Comparison of ENCODE assay signal across 11 mouse cellular contexts in genomic region chr8:121118634-121119420, GRCm38 (mm10). TPM values are rescaled to one million over a fixed set of nuclear protein-coding genes. Genes with fewer than 3 reads are reported as not detected.
A peak's percentile ranks its signal among the peaks of the same experiment; 100 is the strongest.
DNase-seq lines count a peak whose midpoint lies in the region; ATAC-seq and TF ChIP-seq lines count a peak whose summit lies in the region.
"Had no signal": no experiment of that assay in that cellular context is flagged by ENCODE, and none has a peak within 500 bp of the region (broad histone marks: within the 10 kb centered on the region; RNA-seq: fewer than 3 reads in every experiment).

No protein-coding gene starts in this region.

- H3K4me2 ChIP-seq in lung, embryonic 14.5 days = peak overlapping the region; percentile 97

- H3K27ac ChIP-seq in heart, adult 2 months = no peak overlapping the region; the same call in 1 of the 2 replicates
- no peak overlapping the region for H3K27ac ChIP-seq in lung, embryonic 14.5 days (ENCODE audit: low read depth)
- H3K27ac ChIP-seq: left cerebral cortex, adult 2 months had no signal

- no peaks in the 10 kb centered on the region for H3K36me3 ChIP-seq in heart, adult 2 months (ENCODE audit: control insufficient read depth, insufficient read depth, low read length)
- no peaks in the 10 kb centered on the region for H3K36me3 ChIP-seq in lung, embryonic 14.5 days (ENCODE audit: insufficient read depth)

- H3K27me3 ChIP-seq in heart, adult 2 months (ENCODE audit: control insufficient read depth, insufficient read depth, low read length) = peaks cover 20% of the 10 kb centered on the region
- H3K27me3 ChIP-seq in lung, embryonic 14.5 days (ENCODE audit: insufficient read depth, low read length) = peaks cover 96% of the 10 kb centered on the region

- H3K9ac ChIP-seq in heart, adult 2 months (ENCODE audit: low read depth, low read length) = peak overlapping the region; percentile 45; the same call in 1 of the 2 replicates
- H3K9ac ChIP-seq in lung, embryonic 14.5 days = peak overlapping the region; percentile 4; the same call in 1 of the 2 replicates

- no peak for TF ChIP-seq CTCF in heart, adult 2 months (IDR thresholded peaks at IDR 0.05)
- TF ChIP-seq CTCF in lung, embryonic 14.5 days (IDR thresholded peaks at IDR 0.05; ENCODE audit: low read depth) = no peak

- no peak for TF ChIP-seq POLR2A in heart, adult 2 months (IDR thresholded peaks at IDR 0.05; ENCODE audit: insufficient read depth, low read depth, low read length)

- ATAC-seq in lung, embryonic 14.5 days (ENCODE audit: insufficient read depth) = no peak

- H3K79me2 ChIP-seq in heart, adult 2 months (replicated peaks; ENCODE audit: control insufficient read depth, insufficient read depth, low read length) = no peaks in the 10 kb centered on the region

- H3K9me3 ChIP-seq in lung, embryonic 14.5 days (ENCODE audit: low read depth, low read length) = no peaks in the 10 kb centered on the region; the same call in 1 of the 2 replicates

- H3K4me1 ChIP-seq in heart, adult 2 months (ENCODE audit: control insufficient read depth, insufficient read depth, low read length) = no peaks in the 10 kb centered on the region; the same call in 1 of the 2 replicates
- H3K4me1 ChIP-seq in lung, embryonic 14.5 days (ENCODE audit: insufficient read depth) = no peaks in the 10 kb centered on the region

- no peak for TF ChIP-seq EP300 in heart, adult 2 months (IDR thresholded peaks at IDR 0.05; ENCODE audit: insufficient read depth, low read depth, low read length)

- DNase-seq in heart, adult 2 months = no peak
- no peak for DNase-seq in heart, adult 11 months
- DNase-seq in lung, embryonic 14.5 days = no peak
- no peak for DNase-seq in lung, postnatal 4 days
- DNase-seq in forelimb bud, embryonic 11.5 days (ENCODE audit: low read depth, low spot score) = peak; percentile 55
- DNase-seq in neural tube, embryonic 10.5 days (ENCODE audit: extremely low spot score, low spot score) = peak; percentile 53
- no peak for DNase-seq in adrenal gland, postnatal 4 days (ENCODE audit: low spot score in 2 of 2)
- no peak for DNase-seq in right cerebral cortex, adult 18-20 months
- DNase-seq: thymus, postnatal 14 days had no signal

- 47% methylated on average over 18 of the region's 18 CpGs for WGBS in heart, adult 2 months
- WGBS in lung, embryonic 14.5 days = 14% methylated on average over 18 of the region's 18 CpGs

- intact Hi-C loops in heart, adult 2 months (cut with DNase I) = no loop called here

- H3K4me3 ChIP-seq in heart, adult 2 months = 0 out of 2 replicates have a peak overlapping the region, but pooled peaks have one; percentile 23
- peak overlapping the region; percentile 60 for H3K4me3 ChIP-seq in lung, embryonic 14.5 days (ENCODE audit: low read depth, low read length)
- H3K4me3 ChIP-seq: left cerebral cortex, adult 2 months had no signal

RNA-seq across cellular contexts. Expression of gene Foxc2, which starts 2.9 kb away (rescaled TPM):
- total RNA-seq in heart, adult 2 months (2021) = 1 to 10 TPM; 2.0 to 2.2 TPM
- polyA plus RNA-seq in heart, adult 2 months (2012; rRNA removed) = 0.97 and 2.0 TPM in 2 replicates
- polyA plus RNA-seq in lung, embryonic 14.5 days (2014; fragmentation: Nextera tagmentation; extraction: Ambion mirVana) = 1.1 and 1.9 TPM in 2 replicates
- total RNA-seq in adrenal gland, postnatal 4 days (2021) = 10 to 100 TPM in 1 of 2 experiments, 1 to 10 TPM in 1; 9.8 to 15.2 TPM
- total RNA-seq: megakaryocyte-erythroid progenitor cell, adult 5-6 weeks had no signal

RNA-seq across cellular contexts. Expression of gene Foxl1, which starts 8.9 kb away (rescaled TPM):
- under 1 TPM; 0.07 to 0.08 TPM for total RNA-seq in heart, adult 2 months (2021)
- polyA plus RNA-seq in heart, adult 2 months (2012; rRNA removed) = 0.08 and 0.09 TPM in 2 replicates
- polyA plus RNA-seq in lung, embryonic 14.5 days (2014; fragmentation: Nextera tagmentation; extraction: Ambion mirVana) = 6.8 and 7.9 TPM in 2 replicates
- total RNA-seq in adrenal gland, postnatal 4 days (2021) = 1 to 10 TPM; 1.2 to 1.8 TPM
- total RNA-seq: megakaryocyte-erythroid progenitor cell, adult 5-6 weeks had no signal

RNA-seq across cellular contexts. Expression of gene Mthfsd, which starts 10.6 kb away (rescaled TPM):
- total RNA-seq in heart, adult 2 months (2021) = 10 to 100 TPM; 12.8 to 13.5 TPM
- 26.4 and 27.7 TPM in 2 replicates for polyA plus RNA-seq in heart, adult 2 months (2012; rRNA removed)
- 57.6 and 63.1 TPM in 2 replicates for polyA plus RNA-seq in lung, embryonic 14.5 days (2014; fragmentation: Nextera tagmentation; extraction: Ambion mirVana)
- total RNA-seq in adrenal gland, postnatal 4 days (2021) = 10 to 100 TPM; 39.2 to 42.7 TPM

RNA-seq across cellular contexts. Expression of gene Foxf1, which starts 34.6 kb away (rescaled TPM):
- under 1 TPM; 0.13 to 0.43 TPM for total RNA-seq in heart, adult 2 months (2021)
- 0.44 and 1.2 TPM in 2 replicates for polyA plus RNA-seq in heart, adult 2 months (2012; rRNA removed)
- polyA plus RNA-seq in lung, embryonic 14.5 days (2014; fragmentation: Nextera tagmentation; extraction: Ambion mirVana) = 167 and 180 TPM in 2 replicates
- 1 to 10 TPM; 1.1 TPM for total RNA-seq in adrenal gland, postnatal 4 days (2021)
- total RNA-seq: megakaryocyte-erythroid progenitor cell, adult 5-6 weeks had no signal

Comparison
In these comparisons a context has a peak if more than half of its experiments do, and no peak if none do; other contexts are left out.
1. DNase-seq: peak in forelimb bud, embryonic 11.5 days (single experiment) and neural tube, embryonic 10.5 days (single experiment); none in heart, adult 2 months (0 of 2), heart, adult 11 months (single experiment), lung, embryonic 14.5 days (single experiment), lung, postnatal 4 days (0 of 2), adrenal gland, postnatal 4 days (0 of 2) and right cerebral cortex, adult 18-20 months (single experiment).